Mouse (Mus musculus) heart, adult 2 months (tissue): ENCODE results near the gene Ascc1.

Experiments used
- CTCF ChIP-seq: fragments of 200-600 bp; IDR thresholded peaks from 2 replicates; pipeline ENCODE4 v1.8.1; 2022; ENCODE audit warnings: antibody characterized with exemption, mild to moderate bottlenecking, moderate library complexity
- EP300 ChIP-seq: fragments of 200-500 bp; IDR thresholded peaks from 2 replicates; pipeline ENCODE4 v1.6.1; 2011; ENCODE audit warnings: low read depth, low read length, control low read depth; ENCODE audit not compliant: insufficient read depth

- TF ChIP-seq CTCF (no peak), EP300 (no peak)
Observed at GRCm38 (mm10) chr10:59972999-59973398, 29.6 kb upstream of the Ascc1 start.
